Mouse (Mus musculus) 3T3-L1 (cell line): Measurements from ENCODE around the gene Bmyc.
"Not testable (repeated sequence)": the region's sequence is repeated elsewhere in the genome, so short reads cannot be mapped to it uniquely, and the experiment has no call there.

Source experiments
- DNase-seq: peaks from one replicate; pipeline ENCODE4 v3.0.0-alpha.2; 2015; ENCODE audit warnings: low read depth, low spot score

The Bmyc gene

DNA sequence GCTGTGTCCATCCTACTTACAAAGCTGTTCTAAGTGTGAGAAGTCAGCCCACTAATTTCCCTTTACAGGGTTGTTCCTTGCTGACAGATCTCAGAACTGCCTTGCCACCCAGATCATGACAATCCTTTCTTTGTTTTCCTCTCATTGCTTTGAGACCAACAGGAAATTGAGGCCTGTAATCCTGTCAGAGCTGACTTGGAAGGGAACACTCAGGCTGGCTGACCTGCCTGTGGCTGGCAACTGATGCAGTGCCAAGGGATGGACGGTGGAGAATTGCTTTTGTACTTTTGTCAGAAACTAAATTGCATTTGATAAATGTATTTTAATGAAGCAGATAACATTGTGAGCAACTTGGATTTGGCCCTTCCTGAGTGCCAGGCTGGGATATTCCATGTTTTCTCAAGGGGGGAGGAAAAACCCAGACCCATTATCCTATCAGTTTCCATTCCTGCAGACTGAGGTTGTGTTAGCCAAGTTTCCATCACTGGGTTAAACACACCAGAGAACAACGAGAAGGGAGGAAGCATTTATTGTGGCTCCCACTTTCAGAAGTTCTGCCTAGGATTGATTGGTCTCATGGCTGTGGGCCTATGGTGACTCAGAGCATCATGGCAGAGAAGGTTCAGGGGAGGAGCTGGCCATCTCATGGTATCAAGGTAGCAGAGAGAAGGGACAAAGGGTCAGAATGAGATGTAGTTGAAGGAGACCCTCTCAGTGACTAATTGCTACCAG lies 26.8 kb downstream of the Bmyc start:
- DNase-seq = no peak

GRCm38 (mm10) chr2:25736709-25737108 lies 30.2 kb downstream of the Bmyc start, which contains the start of gene Obp2b:
Gene Obp2b (plus strand): TSS chr2:25737009.
- DNase-seq = not testable (repeated sequence)

DNA sequence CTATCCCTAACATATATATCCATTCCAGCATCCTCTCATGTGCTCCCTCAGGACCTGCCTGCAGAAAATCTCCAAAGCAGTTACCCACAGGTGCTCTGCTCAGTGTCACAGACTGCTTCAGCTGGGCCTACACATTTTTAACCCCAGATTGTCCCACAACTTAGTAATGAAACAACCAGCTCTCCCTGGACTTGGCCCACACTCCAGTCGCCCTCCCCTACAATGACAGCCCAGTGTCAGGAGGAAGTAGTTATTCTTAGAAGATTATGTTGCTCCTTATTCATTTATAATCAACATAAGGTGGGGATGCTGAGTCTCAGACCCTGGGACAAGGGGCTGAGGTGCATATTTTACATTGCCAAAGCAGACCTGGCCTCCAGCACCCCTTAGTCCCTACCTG lies 35.1 kb downstream of the Bmyc start:
- no peak for DNase-seq

GRCm38 (mm10) chr2:25754201-25754600 lies 47.7 kb downstream of the Bmyc start:
- no peak for DNase-seq
